Mouse (Mus musculus) cortical plate, adult 2 months (tissue): Measurements from ENCODE around the gene Spata31d1d. TPM values are rescaled to one million over a fixed set of nuclear protein-coding genes. Genes with fewer than 3 reads are reported as not detected.
"Not testable (repeated sequence)": the region's sequence is repeated elsewhere in the genome, so short reads cannot be mapped to it uniquely, and the experiment has no call there.

Experiments used
- H3K27ac ChIP-seq: fragments of 200-500 bp; 2 replicates; pipeline ENCODE4 v1.5.1; 2012; ENCODE audit warnings: low read length, control low read depth, inconsistent platforms; ENCODE audit not compliant: insufficient read depth
- H3K4me1 ChIP-seq: fragments of 200-500 bp; 2 replicates; pipeline ENCODE4 v1.6.1; 2011; ENCODE audit warnings: low read length; ENCODE audit not compliant: control insufficient read depth, insufficient read depth
- H3K4me3 ChIP-seq: fragments of 200-500 bp; 2 replicates; pipeline ENCODE4 v1.5.1; 2011; ENCODE audit warnings: mild to moderate bottlenecking, low read length, control low read depth; ENCODE audit not compliant: insufficient read depth
- CTCF ChIP-seq: fragments of 200-500 bp; IDR thresholded peaks from 2 replicates; pipeline ENCODE4 v1.5.1; 2011; ENCODE audit warnings: mild to moderate bottlenecking, control low read depth, low read length; ENCODE audit not compliant: insufficient read depth; ENCODE audit errors: extremely low read depth
- POLR2A ChIP-seq: fragments of 200-500 bp; IDR thresholded peaks from 2 replicates; pipeline ENCODE4 v1.6.1; 2011; ENCODE audit warnings: mild to moderate bottlenecking, low read length, control low read depth; ENCODE audit not compliant: insufficient read depth; ENCODE audit errors: extremely low read depth
- polyA plus RNA-seq: library from polyadenylated mRNA; depleted of rRNA; stranded (reverse); fragments of >200 nt; gene quantifications from 2 replicates; pipeline ENCODE4 v1.2.3, GENCODE M21; 2012

Gene Spata31d1d
- polyA plus RNA-seq, 1 experiment: 0.08 TPM

- H3K27ac ChIP-seq: no peak overlapping the region
- TF ChIP-seq CTCF (0 out of 2 replicates have a peak, but pooled peaks have one; percentile 16), POLR2A (no peak)
- no peak overlapping the region for H3K4me3 ChIP-seq
Measured at GRCm38 (mm10) chr13:59704562-59704961, 27.0 kb downstream of the Spata31d1d start.

DNA sequence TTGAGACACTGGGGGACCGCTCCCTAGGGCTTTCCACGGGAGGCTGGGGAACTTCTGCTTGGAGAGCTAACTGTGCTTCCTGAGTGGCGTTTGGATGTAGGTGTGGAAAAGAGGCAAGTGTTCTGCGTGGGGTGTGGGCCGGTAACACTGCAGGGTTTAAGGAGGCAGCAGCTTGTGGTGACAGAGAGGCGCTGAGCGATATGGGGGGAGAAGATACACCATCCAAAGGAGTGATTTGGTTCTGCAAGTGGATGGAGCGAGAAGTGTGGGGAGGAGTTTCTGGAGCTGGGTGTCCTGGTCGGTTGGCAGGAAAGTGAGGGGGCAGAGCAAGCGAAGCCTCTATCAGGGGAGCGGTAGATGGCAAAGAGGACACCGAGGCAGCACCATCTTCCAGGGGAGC lies 28.0 kb downstream of the Spata31d1d start:
- no peak overlapping the region for H3K4me3 ChIP-seq
- no peak for TF ChIP-seq CTCF
- no peak for TF ChIP-seq POLR2A
- 0 out of 2 replicates have a peak, but pooled peaks cover 3% of the 10 kb centered on the region for H3K4me1 ChIP-seq
- H3K27ac ChIP-seq: no peak overlapping the region

More at GRCm38 (mm10) chr13:59704562-59704961, 27.0 kb downstream of the Spata31d1d start:
- 0 out of 2 replicates have a peak, but pooled peaks cover 3% of the 10 kb centered on the region for H3K4me1 ChIP-seq

DNA sequence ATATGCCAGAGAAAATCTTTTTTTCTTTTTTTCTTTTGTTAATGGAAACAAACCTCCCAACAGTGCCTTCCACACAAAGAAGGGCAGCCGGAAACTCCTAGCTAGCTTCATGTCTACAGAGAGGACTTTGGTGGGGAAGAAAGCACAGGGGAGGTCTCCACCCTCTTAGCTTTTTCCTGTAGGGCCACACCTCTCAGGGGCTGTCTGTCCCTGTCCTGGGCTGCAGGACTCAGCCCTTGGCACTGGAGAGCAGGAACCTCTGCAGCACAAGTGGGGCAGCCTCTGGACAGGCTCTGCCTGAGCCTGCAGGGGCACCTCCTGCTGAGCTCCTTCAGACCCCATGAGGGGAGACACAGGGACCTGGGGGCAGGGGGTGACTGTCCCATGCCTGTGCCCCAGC lies 31.4 kb downstream of the Spata31d1d start:
- not testable (repeated sequence) for H3K4me3 ChIP-seq, H3K4me1 ChIP-seq, H3K27ac ChIP-seq

- peak overlapping the region; percentile 3; the same call in 1 of the 2 replicates for H3K27ac ChIP-seq
- TF ChIP-seq CTCF (no peak), POLR2A (no peak)
- no peaks in the 10 kb centered on the region for H3K4me1 ChIP-seq
- no peak overlapping the region for H3K4me3 ChIP-seq
Measured at GRCm38 (mm10) chr13:59699131-59699530, 32.4 kb downstream of the Spata31d1d start.

- H3K4me1 ChIP-seq: no peaks in the 10 kb centered on the region
- no peak overlapping the region for H3K4me3 ChIP-seq
- H3K27ac ChIP-seq: no peak overlapping the region
- TF ChIP-seq CTCF (no peak), POLR2A (no peak)
Measured at GRCm38 (mm10) chr13:59695781-59696180, 35.8 kb downstream of the Spata31d1d start.

- H3K4me1 ChIP-seq: no peaks in the 10 kb centered on the region
- TF ChIP-seq CTCF (no peak), POLR2A (no peak)
- H3K27ac ChIP-seq: no peak within 1 kb of the TSS
- H3K4me3 ChIP-seq: no peak within 1 kb of the TSS
Measured at GRCm38 (mm10) chr13:59694008-59694407, 37.5 kb downstream of the Spata31d1d start, which contains the start of gene 4921517D22Rik. 4921517D22Rik (minus strand) TSS chr13:59694108.

DNA sequence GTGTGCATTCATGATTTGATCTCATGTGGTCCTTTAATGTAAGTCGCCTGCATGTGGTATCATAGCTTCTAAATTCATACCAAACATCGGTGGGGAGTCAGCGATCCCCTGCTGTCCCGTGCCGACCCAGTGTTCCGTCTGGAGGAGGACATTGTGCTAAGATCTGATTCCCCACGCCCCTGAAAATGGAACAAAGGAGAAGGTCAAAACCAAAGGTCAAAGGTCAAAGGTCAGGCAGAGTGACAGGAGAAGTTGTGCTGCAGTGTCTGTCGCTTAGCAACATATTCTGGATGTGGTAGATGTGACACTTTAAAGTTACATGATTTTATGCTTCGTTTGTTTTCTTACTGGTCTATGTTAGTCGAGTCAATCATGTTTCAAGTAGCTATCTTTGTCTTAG lies 40.1 kb downstream of the Spata31d1d start:
- no peak overlapping the region for H3K4me3 ChIP-seq
- H3K27ac ChIP-seq: no peak overlapping the region
- no peaks in the 10 kb centered on the region for H3K4me1 ChIP-seq
- TF ChIP-seq CTCF: no peak
- no peak for TF ChIP-seq POLR2A

- no peak overlapping the region for H3K4me3 ChIP-seq
- no peak overlapping the region for H3K27ac ChIP-seq
- TF ChIP-seq POLR2A: no peak
- TF ChIP-seq CTCF: no peak
- no peaks in the 10 kb centered on the region for H3K4me1 ChIP-seq
Measured at GRCm38 (mm10) chr13:59690576-59690975, 41.0 kb downstream of the Spata31d1d start.

- H3K27ac ChIP-seq: no peak overlapping the region
- H3K4me3 ChIP-seq: no peak overlapping the region
Measured at GRCm38 (mm10) chr13:59689843-59690242, 41.7 kb downstream of the Spata31d1d start.

DNA sequence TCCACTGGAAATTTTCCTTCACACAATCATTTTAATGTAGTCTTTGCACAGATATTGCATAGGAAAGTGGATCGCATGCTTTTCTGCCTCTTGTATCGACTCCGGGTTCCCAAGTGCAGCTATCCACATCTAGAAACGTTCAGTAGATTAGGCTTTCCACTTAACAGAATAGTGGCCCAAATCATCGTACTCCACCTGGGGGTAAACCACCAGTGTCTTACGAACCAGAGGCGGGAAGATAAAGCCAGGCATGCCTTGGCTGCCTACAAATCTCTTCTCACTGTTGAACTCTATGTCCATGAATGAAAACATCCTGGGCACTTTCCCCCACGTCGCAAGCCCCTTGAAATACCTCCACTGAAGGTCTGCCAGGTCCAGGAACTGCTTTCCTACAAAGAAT lies 42.2 kb downstream of the Spata31d1d start:
- H3K4me1 ChIP-seq: no peaks in the 10 kb centered on the region
- TF ChIP-seq POLR2A (no peak), CTCF (no peak)
- H3K4me3 ChIP-seq: no peak overlapping the region
- H3K27ac ChIP-seq: no peak overlapping the region

More at GRCm38 (mm10) chr13:59689843-59690242, 41.7 kb downstream of the Spata31d1d start:
- no peaks in the 10 kb centered on the region for H3K4me1 ChIP-seq
- TF ChIP-seq POLR2A (no peak), CTCF (no peak)

DNA sequence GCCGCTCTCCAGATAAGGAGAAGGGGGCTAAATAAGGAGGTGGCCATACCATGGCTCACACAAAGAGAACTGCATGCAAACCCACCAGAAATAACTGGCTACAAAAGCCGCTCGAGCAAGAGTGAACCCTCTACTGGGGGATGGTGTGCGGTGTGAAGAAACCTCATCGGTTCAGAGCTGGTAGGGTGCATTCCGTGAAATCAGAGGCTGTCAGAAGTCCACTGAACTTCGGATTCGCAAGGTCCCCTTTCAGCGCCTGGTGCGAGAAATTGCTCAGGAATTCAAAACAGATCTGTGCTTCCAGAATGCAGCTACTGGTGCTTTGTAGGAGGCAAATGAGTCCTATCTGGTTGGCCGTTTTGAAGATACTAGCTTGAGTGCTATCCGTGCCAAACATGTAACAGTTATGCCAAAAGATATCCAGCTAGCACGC lies 43.2 kb downstream of the Spata31d1d start:
- Histone ChIP-seq H3K4me1 (no peaks in the 10 kb centered on the region), H3K27ac (no peak overlapping the region), H3K4me3 (no peak overlapping the region)
- no peak for TF ChIP-seq POLR2A
- TF ChIP-seq CTCF: no peak
